Mouse (Mus musculus) granulocyte monocyte progenitor cell, adult 5-6 weeks (primary cell): Measurements from ENCODE around the gene Adamts3. TPM values are rescaled to one million over a fixed set of nuclear protein-coding genes. Genes with fewer than 3 reads are reported as not detected.

ENCODE experiments used
- ATAC-seq: replicated peaks from 2 replicates; pipeline ENCODE4 v1.8.0; 2016; ENCODE audit warnings: mild to moderate bottlenecking, moderate TSS enrichment, inconsistent platforms; ENCODE audit not compliant: poor library complexity, severe bottlenecking
- total RNA-seq, 2 experiments: library from RNA; stranded (forward) in 1 of 2; stranded (reverse) in 1 of 2; fragments of 200-712, 200-1000 nt in 1 of 2; fragments of >200 nt in 1 of 2; fragmentation: Nextera tagmentation in 1 of 2; gene quantifications; 2 replicates each; pipeline ENCODE4 v1.2.3; 2014 to 2017

Adamts3 gene
- total RNA-seq, 2 experiments from 2014 or later: 4.0 to 5.5 TPM

GRCm38 (mm10) chr5:89727497-89728057, 155.6 kb downstream of the Adamts3 start:
- ATAC-seq: no peak

- ATAC-seq: no peak
Observed at GRCm38 (mm10) chr5:89714552-89714951, 168.6 kb downstream of the Adamts3 start.

DNA sequence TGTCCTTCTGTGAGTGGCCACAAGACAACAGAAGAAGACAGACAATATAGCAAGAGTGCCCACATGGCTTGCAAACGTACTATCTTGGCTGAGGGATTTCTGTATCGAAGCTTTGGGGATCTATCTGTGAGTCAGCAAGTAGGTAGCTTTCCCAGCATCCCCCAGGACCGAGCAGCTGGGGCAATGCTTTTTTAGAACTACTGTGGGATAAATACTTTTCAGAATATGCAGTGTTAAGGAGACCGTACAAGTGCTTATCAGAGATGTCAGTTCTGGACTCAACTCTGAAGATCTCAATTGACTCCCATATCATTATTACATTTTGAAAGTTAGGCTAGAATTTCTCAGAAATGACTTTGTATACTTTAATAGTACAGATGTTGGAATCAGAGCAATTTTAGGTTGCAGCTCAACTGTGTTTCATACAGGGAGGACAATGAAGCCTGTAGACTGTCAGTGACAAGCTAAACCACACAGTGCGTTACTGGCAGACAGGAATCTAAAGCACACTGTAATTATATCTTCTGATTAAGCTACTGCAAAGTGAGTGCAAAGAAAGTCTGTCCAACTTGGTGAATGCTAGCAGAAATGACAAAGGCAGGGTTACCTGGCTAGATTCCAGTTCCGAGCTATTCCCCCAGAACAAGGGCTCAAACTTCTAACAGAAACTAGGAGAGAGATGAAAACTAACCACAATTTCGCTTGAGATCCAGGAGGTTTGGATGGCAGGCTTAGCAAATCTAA, 171.8 kb downstream of the Adamts3 start:
- ATAC-seq: no peak

DNA sequence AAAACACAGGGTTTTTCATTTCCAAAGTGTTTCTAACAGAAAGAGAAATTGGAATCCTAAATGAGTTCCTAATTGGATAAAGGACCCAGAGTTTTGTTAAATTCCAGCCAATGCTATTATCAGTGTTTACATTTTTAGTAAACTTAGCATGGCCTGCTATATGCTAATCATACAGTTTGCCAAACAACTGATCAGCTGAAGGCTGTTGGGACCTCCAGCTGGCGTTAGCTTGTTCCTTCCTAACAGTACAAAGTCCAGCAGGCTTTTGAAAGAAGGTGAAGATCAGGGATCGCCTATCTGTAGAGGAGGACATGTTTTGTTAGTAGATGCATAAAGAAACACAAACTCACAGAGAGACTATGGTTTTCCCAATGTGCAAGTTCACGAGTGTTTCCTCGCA, 173.7 kb downstream of the Adamts3 start:
- no peak for ATAC-seq

GRCm38 (mm10) chr5:89704264-89704663, 178.9 kb downstream of the Adamts3 start:
- no peak for ATAC-seq

DNA sequence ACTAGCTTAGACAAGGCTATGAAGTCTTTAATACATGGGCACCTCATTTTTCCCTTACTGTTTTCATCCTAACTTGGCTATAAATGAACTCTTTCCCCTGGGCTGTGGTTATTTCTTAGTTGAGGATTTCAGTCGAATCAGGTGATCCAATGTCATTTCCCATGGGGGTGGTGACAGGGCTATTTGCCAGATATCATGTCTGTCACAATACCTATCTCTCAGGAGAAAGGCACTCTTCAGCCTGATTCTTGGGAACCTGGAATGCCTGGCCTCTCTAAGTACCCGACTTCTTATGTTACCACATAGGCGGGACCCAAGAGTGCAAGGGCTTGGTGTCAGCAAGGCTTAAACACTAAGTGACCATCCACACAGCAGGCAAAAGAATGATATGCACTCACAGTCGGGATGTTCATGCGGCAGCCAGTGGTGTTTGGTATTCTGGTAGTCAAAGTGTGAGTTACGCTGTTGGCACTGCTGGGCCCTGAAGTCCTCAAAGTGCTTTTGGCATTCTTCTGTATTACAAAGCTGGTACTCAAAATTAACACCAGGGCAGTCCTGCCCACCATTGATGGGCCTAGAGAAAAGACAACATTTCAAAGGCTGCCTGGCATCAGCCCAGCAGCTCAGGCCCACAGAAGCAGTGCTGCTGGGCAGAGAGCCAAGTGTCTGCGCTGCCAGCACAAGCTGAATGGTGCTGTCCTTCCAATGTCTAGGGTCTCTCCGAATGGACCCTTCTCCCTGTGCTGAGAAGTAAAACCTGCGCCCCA, 181.7 kb downstream of the Adamts3 start:
- ATAC-seq: no peak

DNA sequence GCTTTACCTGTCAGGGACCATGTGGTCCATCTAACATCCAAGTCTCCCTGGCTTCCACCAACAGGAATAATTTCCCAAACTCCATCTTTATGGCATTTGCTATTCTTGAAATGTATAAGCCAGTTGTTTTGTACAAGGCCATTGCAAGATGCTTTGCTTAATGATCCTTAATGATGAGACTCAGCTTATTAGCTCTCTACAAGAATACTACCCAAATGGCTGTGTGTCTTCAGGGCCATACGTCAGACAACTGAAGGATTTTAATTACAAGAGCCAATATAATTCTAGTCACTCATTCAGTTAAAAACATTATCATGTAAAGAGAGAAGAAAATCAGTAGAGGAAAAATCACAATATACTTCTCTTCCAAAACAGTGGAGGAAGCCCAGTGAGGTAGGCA, 195.3 kb downstream of the Adamts3 start:
- no peak for ATAC-seq

GRCm38 (mm10) chr5:89679871-89680536, 203.1 kb downstream of the Adamts3 start:
- ATAC-seq: no peak; the same call in 1 of the 2 replicates

GRCm38 (mm10) chr5:89678148-89678547, 205.0 kb downstream of the Adamts3 start:
- ATAC-seq: no peak

GRCm38 (mm10) chr5:89674066-89674848, 208.9 kb downstream of the Adamts3 start:
- no peak for ATAC-seq

GRCm38 (mm10) chr5:89672950-89673349, 210.2 kb downstream of the Adamts3 start:
- ATAC-seq: no peak

- ATAC-seq: no peak
Observed at GRCm38 (mm10) chr5:89654327-89654726, 228.8 kb downstream of the Adamts3 start.

DNA sequence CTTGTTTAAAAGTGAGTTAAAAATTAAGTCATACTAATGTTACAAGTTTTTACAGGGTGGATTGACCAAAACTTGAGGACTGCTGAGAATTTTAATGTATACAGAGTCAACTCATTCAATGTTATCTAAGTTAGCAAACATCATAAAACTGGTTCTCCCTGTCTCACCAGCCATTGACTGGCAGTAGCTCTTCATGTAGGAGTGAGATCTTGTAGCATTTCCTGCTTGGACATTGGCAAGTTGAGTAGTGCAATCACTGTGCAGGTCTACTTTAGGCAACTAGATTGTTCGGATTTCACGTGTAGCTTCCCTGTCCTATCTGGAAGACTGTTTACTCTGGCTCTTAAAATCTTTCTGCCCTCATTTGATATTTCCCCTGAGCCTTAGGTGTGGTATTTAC, 229.3 kb downstream of the Adamts3 start:
- no peak for ATAC-seq

DNA sequence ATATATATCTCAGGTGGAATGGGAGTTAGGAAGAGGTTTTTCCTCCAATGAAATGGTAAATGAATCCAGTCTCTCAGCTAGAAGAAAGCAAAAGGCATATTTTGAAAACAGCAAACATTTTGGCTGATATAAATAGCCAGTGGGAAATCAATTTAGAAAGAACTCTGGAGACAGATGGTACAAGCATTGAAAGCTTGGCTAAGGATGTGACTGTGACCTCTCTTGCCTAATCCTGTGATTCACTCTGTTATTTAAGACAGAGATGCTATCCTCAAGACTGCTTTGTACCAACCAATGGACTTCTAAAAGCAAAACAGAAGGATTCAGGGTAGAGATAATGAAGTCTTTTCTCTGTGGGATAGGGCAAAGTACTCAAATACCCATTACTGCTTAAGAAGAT, 236.2 kb downstream of the Adamts3 start:
- ATAC-seq: no peak

- no peak for ATAC-seq
Observed at GRCm38 (mm10) chr5:89635434-89635833, 247.7 kb downstream of the Adamts3 start.

DNA sequence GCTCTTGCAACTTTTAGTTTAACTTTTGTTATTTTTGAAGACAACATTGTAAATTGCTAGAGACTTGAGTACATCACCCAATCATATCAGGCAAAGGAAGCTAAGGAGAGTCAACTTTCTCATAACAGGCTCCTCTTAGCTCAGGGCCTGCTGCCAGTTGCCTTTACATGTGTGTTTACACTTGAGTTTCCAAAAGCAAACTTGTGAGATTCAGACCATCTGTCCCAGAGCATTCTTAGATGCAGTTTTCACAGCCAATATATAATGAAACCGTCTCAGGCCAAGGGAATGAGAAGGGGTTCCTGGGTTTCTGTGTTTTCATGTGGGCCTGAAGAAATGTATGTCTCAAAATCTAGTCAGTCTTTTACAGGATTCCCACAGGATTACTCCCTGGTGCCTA, 251.5 kb downstream of the Adamts3 start:
- ATAC-seq: no peak
